In the genomic region with DNA sequence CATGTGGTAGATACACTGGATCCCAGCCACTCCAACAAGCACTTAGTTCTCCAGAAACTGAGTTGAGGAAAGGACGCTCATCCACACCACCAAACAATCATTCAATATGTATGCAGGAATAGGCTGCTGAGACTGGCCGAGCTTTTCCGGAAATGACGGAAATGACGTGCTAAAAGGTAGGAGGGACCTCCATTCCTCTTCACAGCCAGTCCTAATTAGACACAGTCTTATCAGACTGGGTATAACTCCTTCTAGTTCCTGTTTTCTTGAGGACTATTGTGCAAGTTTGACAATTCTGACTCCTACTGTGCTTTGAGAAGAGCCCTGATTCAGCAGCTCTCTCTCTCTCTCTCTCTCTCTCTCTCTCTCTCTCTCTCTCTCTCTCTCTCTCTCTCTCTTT, we compare ENCODE assay signal across 23 mouse cellular contexts.
"Had no signal": no experiment of that assay in that cellular context is flagged by ENCODE, and none has a peak within 500 bp of the region (broad histone marks: within the 10 kb centered on the region; RNA-seq: fewer than 3 reads in every experiment).

No protein-coding gene starts in this region.

- H3K36me3 ChIP-seq: intestine, embryonic 15.5 days; kidney, embryonic 15.5 days; limb, embryonic 10.5 days; limb, embryonic 13.5 days; liver, embryonic 13.5 days; midbrain, embryonic 10.5 days; midbrain, embryonic 13.5 days; neural tube, embryonic 12.5 days; neural tube, embryonic 15.5 days had no signal

- H3K4me2 ChIP-seq: intestine, embryonic 15.5 days; kidney, embryonic 15.5 days; limb, embryonic 13.5 days; liver, embryonic 13.5 days; lung, embryonic 14.5 days; midbrain, embryonic 13.5 days; neural tube, embryonic 12.5 days; neural tube, embryonic 15.5 days had no signal

- H3K27me3 ChIP-seq: intestine, embryonic 15.5 days; kidney, embryonic 15.5 days; limb, embryonic 13.5 days; liver, embryonic 13.5 days; megakaryocyte, embryonic 14.5 days; midbrain, embryonic 13.5 days; neural tube, embryonic 12.5 days; neural tube, embryonic 15.5 days had no signal

- DNase-seq: kidney, adult 11 months; kidney, adult 8-10 months; kidney, postnatal 10 days; kidney, postnatal 36 days; liver; liver, embryonic 13.5 days; lung, embryonic 14.5 days; lung, postnatal 14 days; right cerebral cortex, adult 18-20 months; right cerebral cortex, postnatal 14 days; right cerebral cortex, postnatal 4 days; thymus, adult 18-20 months; thymus, postnatal 36 days had no signal

- H3K27ac ChIP-seq: intestine, embryonic 15.5 days; kidney, embryonic 15.5 days; limb, embryonic 10.5 days; limb, embryonic 13.5 days; liver, embryonic 13.5 days; midbrain, embryonic 10.5 days; midbrain, embryonic 13.5 days; neural tube, embryonic 12.5 days; neural tube, embryonic 15.5 days had no signal

- H3K9me3 ChIP-seq: intestine, embryonic 15.5 days; kidney, embryonic 15.5 days; limb, embryonic 10.5 days; limb, embryonic 13.5 days; liver, embryonic 13.5 days; midbrain, embryonic 10.5 days; midbrain, embryonic 13.5 days; neural tube, embryonic 12.5 days; neural tube, embryonic 15.5 days had no signal

- H3K4me1 ChIP-seq: intestine, embryonic 15.5 days; kidney, embryonic 15.5 days; liver, embryonic 13.5 days; megakaryocyte, embryonic 14.5 days; midbrain, embryonic 10.5 days; midbrain, embryonic 13.5 days; neural tube, embryonic 12.5 days; neural tube, embryonic 15.5 days had no signal

- H3K9ac ChIP-seq: intestine, embryonic 15.5 days; kidney, embryonic 15.5 days; limb, embryonic 13.5 days; liver, embryonic 13.5 days; lung, embryonic 14.5 days; midbrain, embryonic 13.5 days; neural tube, embryonic 12.5 days; neural tube, embryonic 15.5 days had no signal

- ATAC-seq: intestine, embryonic 15.5 days; midbrain, embryonic 13.5 days; midbrain, embryonic 16.5 days had no signal

- H3K4me3 ChIP-seq: intestine, embryonic 15.5 days; kidney, embryonic 15.5 days; limb, embryonic 10.5 days; limb, embryonic 13.5 days; liver, embryonic 13.5 days; megakaryocyte, embryonic 14.5 days; midbrain, embryonic 10.5 days; midbrain, embryonic 13.5 days; neural tube, embryonic 12.5 days; neural tube, embryonic 15.5 days had no signal
